Mouse (Mus musculus) left cerebral cortex, adult 8-10 months (tissue): ENCODE data around the gene Ugt1a7c. TPM values are rescaled to one million over a fixed set of nuclear protein-coding genes. Genes with fewer than 3 reads are reported as not detected.
"Not testable (repeated sequence)": the region's sequence is repeated elsewhere in the genome, so short reads cannot be mapped to it uniquely, and the experiment has no call there.

Source experiments
- DNase-seq, 2 experiments: peaks; one replicate each; pipeline ENCODE4 v3.0.0; 2022; ENCODE audit warnings: low spot score in 2 of 2
- total RNA-seq, 4 experiments: library from RNA; stranded (reverse); gene quantifications; 2 replicates each; pipeline ENCODE4 v1.2.4; 2022

The Ugt1a7c gene
- total RNA-seq = 1 to 10 TPM; 1.0 to 2.1 (median 1.9) TPM

DNA sequence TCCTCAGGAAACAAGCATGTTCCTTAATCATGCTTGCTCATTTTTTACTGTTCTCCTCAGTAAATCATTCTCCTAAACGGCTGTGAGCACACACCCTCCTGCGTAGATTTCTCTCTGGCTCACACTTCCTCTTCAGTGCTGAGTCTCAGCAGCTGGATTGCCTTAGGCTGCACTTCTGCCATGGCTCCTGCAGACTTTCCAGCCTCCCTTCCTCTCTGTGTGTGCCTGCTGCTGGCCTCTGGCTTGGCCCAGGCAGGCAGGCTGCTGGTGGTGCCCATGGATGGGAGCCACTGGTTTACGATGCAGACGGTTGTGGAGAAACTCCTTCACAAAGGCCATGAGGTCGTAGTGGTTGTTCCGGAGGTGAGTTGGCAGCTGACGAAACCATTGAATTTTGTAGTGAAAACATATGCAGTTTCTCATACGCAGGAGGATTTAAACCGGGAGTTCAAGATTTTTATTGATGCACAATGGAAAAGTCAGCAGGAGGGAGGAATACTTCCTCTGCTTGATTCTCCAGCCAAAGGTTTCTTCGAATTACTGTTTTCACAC lies at the start of gene Ugt1a7c:
Ugt1a7c (plus strand) TSS at position 122 of the 552 bp plus-strand sequence.
- DNase-seq = no peak

DNA sequence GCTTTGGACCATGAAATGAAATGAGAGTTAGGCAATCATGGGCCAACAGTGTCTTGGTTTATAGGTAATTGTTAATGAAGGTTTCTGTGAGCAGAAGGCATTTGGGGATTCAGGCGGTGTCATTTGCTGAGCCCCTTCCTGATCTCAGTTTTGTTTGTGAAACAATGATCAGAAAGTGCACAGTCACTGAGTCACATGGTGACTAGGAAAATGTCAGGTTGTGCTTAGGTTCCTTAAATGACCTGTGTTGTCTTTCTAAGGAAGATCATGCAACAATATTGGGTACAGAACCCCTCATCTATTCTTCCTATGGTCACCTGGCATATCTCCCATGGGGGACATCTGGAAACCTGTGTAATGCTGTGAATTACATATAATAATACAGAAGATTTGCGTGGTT lies 47.5 kb upstream of the Ugt1a7c start:
- DNase-seq = not testable (repeated sequence)

DNA sequence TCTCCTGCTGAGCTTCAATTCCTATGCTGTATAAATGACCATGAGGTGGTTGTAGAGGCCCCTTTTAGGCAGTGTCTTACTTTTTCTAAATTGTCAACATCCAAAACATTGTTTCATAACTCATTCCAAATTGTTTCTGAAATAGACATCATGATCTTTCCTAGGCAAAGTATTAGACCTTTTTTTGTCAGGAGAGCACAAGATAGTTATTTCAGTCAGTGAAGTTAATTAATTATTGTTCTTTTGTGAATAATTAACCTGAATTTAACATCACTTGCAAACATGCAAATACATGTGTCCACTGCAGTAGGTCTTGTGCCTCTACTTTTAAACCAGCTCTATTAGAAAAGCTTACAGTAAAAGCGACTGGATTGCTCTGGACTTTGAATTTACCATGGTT lies 39.8 kb upstream of the Ugt1a7c start, which contains the start of gene Ugt1a10:
Ugt1a10 (plus strand) TSS at position 301 of the 400 bp plus-strand sequence.
- no peak for DNase-seq

- DNase-seq = not testable (repeated sequence)
Measured at GRCm38 (mm10) chr1:88066472-88067102, 28.3 kb upstream of the Ugt1a7c start.

DNA sequence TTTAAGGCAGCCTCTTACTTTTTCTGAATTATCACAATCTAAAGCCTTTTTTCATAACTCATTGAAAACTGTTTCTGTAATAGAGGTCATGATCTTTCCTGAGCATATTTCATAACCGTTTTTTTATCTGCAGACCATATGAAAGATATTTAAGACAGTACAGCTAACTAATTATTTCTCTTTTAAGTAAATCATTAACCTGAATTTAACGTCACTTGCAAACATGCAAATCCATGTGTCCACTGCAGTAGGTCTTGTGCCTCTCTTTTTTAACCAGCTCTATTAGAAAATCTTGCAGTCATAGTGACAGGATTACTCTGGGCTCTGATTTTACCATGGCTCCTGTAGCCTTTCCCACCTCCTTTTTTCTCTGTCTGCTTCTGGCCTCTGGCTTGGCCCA lies 24.4 kb upstream of the Ugt1a7c start, which contains the start of gene Ugt1a9:
Ugt1a9 (plus strand) TSS at position 306 of the 400 bp plus-strand sequence.
- DNase-seq = no peak

GRCm38 (mm10) chr1:88070902-88071301 lies 24.0 kb upstream of the Ugt1a7c start:
- DNase-seq = no peak

- no peak for DNase-seq
Measured at GRCm38 (mm10) chr1:88074471-88074870, 20.4 kb upstream of the Ugt1a7c start.

- DNase-seq = no peak
Measured at GRCm38 (mm10) chr1:88077128-88077527, 17.7 kb upstream of the Ugt1a7c start.

DNA sequence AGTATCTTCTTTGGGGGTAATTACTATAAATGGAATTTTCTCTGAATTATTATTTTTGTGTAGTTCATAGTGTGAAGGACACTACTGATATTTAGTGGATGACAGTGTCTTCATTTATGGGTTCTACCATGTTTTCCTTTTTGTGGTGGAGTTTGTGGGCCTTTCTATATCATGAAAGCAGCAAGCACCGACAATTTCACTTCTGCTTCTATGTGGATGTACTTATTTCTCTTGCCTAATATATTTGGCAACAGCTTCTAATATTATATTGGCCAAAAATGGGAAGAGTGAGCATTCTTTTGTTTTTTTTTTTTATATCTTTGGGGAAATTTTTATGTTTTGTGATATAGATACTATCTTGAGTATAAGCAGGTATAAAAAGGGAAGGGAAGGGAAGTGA lies 13.2 kb upstream of the Ugt1a7c start:
- DNase-seq = no peak

GRCm38 (mm10) chr1:88086125-88086524 lies 8.7 kb upstream of the Ugt1a7c start:
- DNase-seq = no peak

GRCm38 (mm10) chr1:88087513-88087912 lies 7.3 kb upstream of the Ugt1a7c start, which contains the start of gene Ugt1a8:
Gene Ugt1a8, plus strand, starts transcription at chr1:88087813.
- no peak for DNase-seq

DNA sequence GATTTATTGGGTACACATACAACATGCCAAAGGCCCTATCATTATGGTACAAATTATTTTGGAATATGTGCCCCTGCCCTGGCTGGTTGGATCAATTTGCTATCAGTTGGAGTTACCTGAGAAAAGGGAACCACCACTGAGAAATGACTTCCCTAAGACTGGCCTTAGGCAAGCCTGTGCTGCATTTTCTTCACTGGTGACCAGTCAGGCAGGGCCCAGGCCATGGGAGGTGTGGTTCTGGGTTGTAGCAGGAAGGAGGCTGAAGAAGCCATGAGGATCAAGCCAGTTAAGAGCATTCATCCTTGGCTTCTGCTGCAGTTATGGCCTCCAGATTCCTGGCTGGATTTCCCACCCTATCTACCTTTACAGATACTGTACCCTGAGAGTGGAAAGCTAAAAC lies 2.5 kb upstream of the Ugt1a7c start:
- no peak for DNase-seq

- not testable (repeated sequence) for DNase-seq
Measured at GRCm38 (mm10) chr1:88094270-88094676, 589 bp upstream of the Ugt1a7c start.

GRCm38 (mm10) chr1:88098546-88098945 lies 3.7 kb downstream of the Ugt1a7c start:
- DNase-seq = not testable (repeated sequence)

DNA sequence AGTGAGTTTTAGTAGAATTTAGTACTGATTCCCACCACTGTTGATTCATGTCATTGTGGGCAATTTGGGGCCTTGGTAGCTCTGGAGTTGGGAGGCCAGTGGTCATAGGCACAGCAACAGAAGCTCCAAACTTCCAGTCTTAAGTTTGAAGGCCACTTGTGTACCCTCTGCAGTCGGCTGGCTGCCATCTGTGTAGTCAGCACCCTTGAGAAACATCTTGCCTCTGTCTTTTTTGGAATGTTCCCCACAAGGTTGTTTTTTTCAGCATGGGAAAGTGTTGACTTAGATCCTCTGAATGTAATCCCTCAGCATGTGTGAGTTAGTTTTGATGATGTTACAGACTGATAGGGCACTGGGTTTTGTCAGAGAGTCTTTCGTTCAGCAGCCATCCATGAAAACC lies 4.8 kb downstream of the Ugt1a7c start:
- not testable (repeated sequence) for DNase-seq

GRCm38 (mm10) chr1:88103019-88103418 lies 8.2 kb downstream of the Ugt1a7c start, which contains the start of gene Ugt1a6b:
Gene Ugt1a6b, plus strand, starts transcription at chr1:88103252.
- DNase-seq = not testable (repeated sequence)

DNA sequence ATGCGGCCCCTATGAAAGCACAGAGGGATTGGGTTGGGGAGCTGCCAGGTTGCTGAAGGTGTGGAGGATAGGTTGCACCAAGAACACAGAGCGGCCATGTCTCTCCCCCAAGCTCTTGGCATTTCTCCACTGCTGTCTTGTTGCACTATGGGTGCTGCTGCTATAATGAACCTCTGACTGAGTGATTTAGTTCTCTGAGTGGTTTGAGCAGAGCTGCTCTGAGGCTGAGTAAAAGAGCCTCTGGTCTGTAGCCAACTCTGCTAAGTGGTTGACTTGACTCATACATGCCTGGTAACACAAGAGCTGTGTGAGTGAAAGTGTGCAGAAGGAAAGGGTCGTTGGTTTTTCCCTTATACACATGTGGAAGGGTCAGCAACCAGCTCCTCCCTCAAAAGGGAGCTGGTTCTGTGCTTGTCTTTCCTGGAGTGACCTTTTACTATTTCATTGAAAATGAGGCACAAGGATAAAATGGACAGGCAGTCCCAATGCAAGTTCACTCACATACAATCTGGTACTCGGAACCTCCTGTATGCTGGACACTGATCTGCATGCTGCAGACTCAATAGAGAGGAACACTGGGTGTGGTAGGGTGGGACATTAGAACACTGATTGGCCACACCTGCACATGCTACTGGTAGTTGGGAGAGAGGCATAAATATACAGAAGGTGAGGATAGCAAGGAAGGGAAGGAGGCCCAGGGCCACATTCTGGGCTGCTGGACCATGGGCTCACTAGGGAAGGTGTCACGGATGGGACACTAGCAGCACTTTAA lies 9.0 kb downstream of the Ugt1a7c start:
- not testable (repeated sequence) for DNase-seq

DNA sequence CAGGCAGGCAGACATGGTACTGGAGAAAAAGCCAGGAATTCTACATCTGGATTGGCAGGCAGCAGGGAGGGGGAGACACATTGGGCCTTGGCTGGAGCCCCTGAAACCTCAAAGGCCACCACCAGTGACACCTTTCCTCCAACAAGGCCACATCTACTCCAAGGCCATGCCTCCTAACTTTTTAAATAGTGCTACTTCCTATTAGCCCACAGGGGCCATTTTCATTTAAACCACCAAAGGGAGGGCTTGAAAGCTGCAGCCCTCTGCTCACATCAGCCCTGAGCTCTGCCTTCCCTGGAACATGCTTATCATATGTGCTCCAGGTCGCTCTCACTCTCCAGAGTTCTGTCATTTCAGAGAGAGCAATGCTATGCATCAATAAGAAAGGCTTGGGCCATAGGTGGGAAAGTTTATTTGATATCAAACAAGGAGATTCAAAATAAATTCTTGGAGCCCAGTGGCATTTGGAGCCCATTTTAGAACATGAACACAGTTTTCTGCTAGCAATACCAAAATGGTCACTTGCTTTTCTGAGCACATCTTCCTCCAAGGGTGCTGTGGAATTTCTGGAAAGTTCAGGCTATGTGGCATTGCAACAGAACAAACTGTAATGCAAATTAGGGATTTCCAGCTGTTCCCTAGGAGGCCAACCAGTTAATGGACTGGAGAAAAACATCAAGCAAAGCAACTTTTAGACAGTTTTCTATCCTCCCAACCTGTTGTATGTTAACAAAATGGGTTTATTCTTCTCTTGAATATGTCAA lies 10.0 kb downstream of the Ugt1a7c start:
- no peak for DNase-seq

GRCm38 (mm10) chr1:88105656-88106055 lies 10.8 kb downstream of the Ugt1a7c start:
- no peak for DNase-seq

DNA sequence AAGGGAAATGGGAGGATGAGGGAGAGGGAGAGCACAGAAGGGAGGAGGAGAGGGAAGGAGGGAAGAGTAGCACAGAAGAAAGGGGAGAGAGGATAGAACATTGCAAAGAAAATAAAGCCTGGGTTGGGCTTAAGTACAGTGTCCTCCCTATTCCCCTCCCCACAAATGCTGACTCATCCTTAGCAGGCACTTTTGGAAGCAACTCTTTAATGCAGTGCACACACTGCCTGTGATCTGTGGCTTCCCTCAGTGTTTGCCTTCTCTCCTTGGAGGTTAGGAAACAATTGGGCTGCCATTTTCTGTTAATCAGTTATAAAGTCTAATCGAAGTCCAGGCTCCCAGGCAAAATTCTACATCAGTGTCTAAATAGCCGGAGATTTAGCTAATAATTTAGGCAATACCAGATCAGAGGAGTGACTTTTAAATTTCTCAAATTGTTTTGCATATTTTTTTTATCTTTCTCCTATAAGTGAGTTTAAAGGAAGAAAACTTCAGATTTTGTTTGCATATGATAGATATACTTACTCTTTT lies 14.2 kb downstream of the Ugt1a7c start:
- DNase-seq = not testable (repeated sequence)

DNA sequence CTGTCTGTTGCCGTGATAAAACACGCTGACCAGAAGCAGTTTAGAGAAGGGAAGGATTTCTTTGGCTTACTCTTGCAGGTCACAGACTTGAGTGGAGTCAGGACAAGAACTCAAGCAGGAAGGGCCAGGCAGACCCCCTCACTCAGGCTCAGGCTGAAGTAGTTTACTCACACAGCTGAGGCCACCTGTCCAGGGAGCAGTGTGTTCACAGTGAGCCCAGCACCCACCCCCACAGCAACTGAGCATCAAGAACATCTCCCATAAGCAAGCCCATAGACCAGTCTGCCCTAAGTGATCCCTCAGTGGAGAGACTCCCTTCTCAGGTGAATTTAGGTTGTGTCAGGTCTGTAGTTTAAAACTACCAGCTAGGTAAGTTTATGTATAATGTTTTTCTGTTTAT lies 14.7 kb downstream of the Ugt1a7c start:
- not testable (repeated sequence) for DNase-seq
